Mouse (Mus musculus) E14TG2a.4 (cell line): ENCODE results near the gene Tmco5.
A peak's percentile ranks its signal among the peaks of the same experiment; 100 is the strongest.

ENCODE experiments used
- H3K27me3 ChIP-seq: 2 replicates; pipeline ENCODE4 v1.6.1; 2014; ENCODE audit warnings: low read length, control low read depth; ENCODE audit not compliant: insufficient read depth
- H3K36me3 ChIP-seq: 2 replicates; pipeline ENCODE4 v1.6.1; 2014; ENCODE audit warnings: low read length, control low read depth; ENCODE audit not compliant: insufficient read depth
- H3K4me1 ChIP-seq: replicated peaks from 2 replicates; pipeline ENCODE4 v1.6.1; 2014; ENCODE audit warnings: low read depth, low read length, control low read depth
- H3K4me3 ChIP-seq: replicated peaks from 2 replicates; pipeline ENCODE4 v1.5.1; 2014; ENCODE audit warnings: mild to moderate bottlenecking, low read length
- H3K9me3 ChIP-seq: 2 replicates; pipeline ENCODE4 v1.6.1; 2014; ENCODE audit warnings: low read length, control low read depth
- CTCF ChIP-seq: conservative IDR thresholded peaks from 2 replicates; pipeline ENCODE4 v1.5.1; 2014; ENCODE audit warnings: low read length
- NANOG ChIP-seq: IDR thresholded peaks from 2 replicates; pipeline ENCODE4 v1.6.1; 2014; ENCODE audit warnings: borderline replicate concordance, low read length, mixed read lengths
- POU5F1 ChIP-seq: IDR thresholded peaks from 2 replicates; pipeline ENCODE4 v1.6.1; 2014; ENCODE audit warnings: low read length, borderline replicate concordance

Gene Tmco5

DNA sequence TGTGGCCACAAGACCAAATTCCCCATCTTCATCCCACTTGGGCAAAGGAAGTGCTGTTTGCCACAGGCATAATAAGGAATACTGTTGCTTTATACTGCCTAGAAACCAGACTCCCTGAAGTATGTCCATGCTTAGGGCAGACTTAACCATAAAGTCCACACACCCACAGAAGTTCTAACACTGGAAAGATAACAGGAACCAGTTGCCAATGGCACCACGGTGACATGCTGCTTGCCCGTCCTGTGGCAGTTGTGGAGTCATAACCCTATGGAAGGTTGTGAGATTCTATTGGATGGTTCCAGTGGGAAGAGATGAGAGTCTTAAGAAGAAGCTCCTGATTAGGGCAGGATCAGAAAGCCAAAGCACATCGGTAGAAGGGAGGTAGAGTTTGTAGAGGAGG lies at the start of gene Tmco5:
Tmco5 (plus strand) TSS at position 301 of the 400 bp plus-strand sequence.
- no peaks in the 10 kb centered on the region for H3K36me3 ChIP-seq
- peaks cover 8% of the 10 kb centered on the region; the same call in 1 of the 2 replicates for H3K4me1 ChIP-seq
- 0 out of 2 replicates have a peak, but pooled peaks cover 8% of the 10 kb centered on the region for H3K27me3 ChIP-seq
- TF ChIP-seq CTCF, result no peak
- TF ChIP-seq NANOG, result no peak
- TF ChIP-seq POU5F1, result no peak
- no peaks in the 10 kb centered on the region for H3K9me3 ChIP-seq
- H3K4me3 ChIP-seq, result no peak within 1 kb of the TSS

DNA sequence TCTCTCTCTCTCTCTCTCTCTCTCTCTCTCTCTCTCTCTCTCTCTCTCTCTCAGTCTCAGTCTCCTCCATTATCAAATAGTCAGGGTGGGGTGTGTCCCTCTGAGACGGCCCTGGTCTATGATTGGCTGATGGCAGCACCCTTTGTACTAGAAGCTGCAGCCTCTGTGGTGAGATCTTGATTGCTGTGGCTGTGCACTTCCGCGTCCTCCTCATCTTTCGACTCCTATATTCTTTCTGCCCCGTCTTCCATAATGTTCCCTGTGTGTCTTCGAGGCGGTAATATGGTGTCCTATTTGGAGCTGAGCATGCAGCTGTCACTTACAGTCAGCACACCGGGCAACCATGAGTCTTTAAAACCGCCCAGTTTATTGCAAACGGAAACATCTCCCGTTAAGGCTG lies 46.6 kb upstream of the Tmco5 start:
- no peaks in the 10 kb centered on the region for H3K9me3 ChIP-seq
- no peak for TF ChIP-seq CTCF
- no peak for TF ChIP-seq POU5F1
- no peak for TF ChIP-seq NANOG
- H3K27me3 ChIP-seq, result no peaks in the 10 kb centered on the region
- no peak overlapping the region for H3K4me3 ChIP-seq
- no peaks in the 10 kb centered on the region for H3K4me1 ChIP-seq
- H3K36me3 ChIP-seq, result no peaks in the 10 kb centered on the region

DNA sequence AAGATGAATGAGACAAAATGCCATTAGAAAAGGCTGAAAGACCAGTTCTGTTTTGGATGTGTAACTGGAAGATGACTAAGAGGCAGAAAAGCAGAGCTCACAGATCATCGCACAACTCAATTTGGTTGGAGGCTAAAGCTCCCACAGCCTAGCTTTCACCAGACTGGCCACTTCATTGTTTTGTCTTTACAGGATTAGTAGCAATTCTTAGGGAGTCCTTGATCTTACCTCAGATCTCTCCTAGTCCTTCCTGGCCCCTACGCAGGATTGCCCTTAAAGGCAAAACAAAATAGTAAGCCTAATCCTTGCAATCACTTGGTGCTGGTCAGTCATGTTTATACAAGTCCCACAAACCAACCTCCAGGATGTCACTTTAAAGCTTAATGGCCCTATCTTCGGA lies 40.7 kb upstream of the Tmco5 start:
- H3K36me3 ChIP-seq, result no peaks in the 10 kb centered on the region
- no peaks in the 10 kb centered on the region for H3K9me3 ChIP-seq
- no peaks in the 10 kb centered on the region for H3K27me3 ChIP-seq
- no peak overlapping the region for H3K4me3 ChIP-seq
- TF ChIP-seq POU5F1 (no peak), CTCF (no peak), NANOG (no peak)
- no peaks in the 10 kb centered on the region for H3K4me1 ChIP-seq

DNA sequence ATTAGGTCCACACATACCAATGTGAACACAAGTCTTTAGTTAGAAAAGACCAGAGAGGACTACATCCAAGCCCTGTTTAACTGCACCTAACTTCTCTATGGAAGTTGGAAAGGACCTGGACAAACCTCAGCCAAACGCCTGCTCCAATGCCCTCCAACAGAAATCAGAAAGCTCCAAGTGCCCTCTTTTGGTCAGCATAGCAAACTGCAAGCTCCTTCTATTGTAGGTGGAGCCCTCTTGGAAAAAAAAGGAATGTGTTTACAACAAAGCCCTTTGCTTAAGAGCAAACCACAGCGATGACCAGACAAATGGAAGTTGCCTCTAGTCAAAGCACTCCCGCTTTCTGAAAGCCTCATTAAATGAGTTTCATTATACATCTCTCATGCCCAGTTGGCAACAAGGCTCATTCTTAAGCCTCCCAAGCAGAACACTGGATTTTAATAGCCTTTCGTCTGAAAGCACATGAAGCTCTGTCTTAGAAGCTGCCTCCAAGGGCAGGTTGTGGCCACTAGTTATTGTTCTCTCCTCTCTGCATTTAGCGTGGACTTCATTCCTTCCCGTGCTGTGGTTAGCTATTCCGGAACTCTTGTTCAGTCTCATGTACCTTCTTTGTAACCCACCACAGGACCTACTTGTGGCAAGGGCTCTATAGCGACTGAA lies 39.8 kb upstream of the Tmco5 start:
- Histone ChIP-seq H3K27me3 (no peaks in the 10 kb centered on the region), H3K9me3 (no peaks in the 10 kb centered on the region), H3K36me3 (no peaks in the 10 kb centered on the region), H3K4me3 (no peak overlapping the region), H3K4me1 (no peaks in the 10 kb centered on the region)
- TF ChIP-seq CTCF, result peak; percentile 69
- TF ChIP-seq NANOG, result no peak

DNA sequence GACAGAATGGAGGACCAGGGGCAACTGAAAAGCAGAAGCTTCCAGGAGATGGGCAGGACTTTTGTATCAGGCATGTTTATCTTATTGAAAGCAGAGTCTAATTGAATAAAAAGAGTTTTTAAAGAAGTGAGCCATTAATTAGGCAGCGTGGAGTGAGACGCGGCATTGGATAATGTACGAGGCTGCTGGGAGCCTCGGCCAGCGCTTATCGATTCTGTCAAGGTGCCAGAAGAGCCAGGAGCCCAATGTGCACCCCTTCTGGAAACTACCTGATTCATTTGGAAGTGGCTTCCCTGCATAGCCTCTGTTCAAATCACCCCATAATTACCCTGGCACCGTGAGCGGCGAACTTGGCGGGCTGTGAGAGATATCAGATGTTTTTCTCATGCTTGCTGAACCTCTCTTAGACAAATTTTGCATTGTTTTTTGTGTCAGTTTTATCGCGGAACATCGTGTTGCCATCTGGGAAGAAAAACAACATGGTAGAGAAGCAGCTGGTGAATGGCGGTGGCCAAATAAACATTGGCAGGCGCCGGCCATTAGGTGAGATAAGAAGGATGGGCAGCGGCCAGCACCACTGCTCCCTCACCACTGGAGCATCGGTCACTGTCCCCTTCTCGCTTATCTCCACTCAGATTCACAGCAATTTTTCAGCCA lies 28.4 kb upstream of the Tmco5 start:
- H3K4me1 ChIP-seq, result no peaks in the 10 kb centered on the region; the same call in 1 of the 2 replicates
- H3K9me3 ChIP-seq, result no peaks in the 10 kb centered on the region
- peak overlapping the region; percentile 69 for H3K4me3 ChIP-seq
- H3K36me3 ChIP-seq, result no peaks in the 10 kb centered on the region
- TF ChIP-seq CTCF, result no peak
- TF ChIP-seq POU5F1, result no peak
- no peak for TF ChIP-seq NANOG
- H3K27me3 ChIP-seq, result 0 out of 2 replicates have a peak, but pooled peaks cover 4% of the 10 kb centered on the region

DNA sequence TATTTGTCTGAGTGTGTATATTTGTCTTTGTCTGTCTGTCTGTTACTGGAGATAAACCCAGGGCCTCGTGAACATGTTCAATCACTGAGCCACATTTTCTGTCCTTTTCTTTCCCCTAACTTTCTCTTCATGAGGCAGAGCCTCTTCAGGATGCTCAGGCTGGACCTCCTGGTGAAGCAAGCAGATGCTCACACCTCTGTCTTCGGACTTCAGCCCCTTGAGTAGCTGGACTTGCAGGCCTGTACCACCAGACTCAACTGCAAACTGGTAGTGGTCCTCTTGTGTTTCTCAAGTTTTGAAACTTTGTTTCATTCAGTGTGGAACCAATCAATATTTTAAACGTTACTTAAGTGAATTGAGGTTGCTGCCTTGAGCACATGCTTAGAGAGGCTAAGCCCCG lies 27.1 kb upstream of the Tmco5 start:
- Histone ChIP-seq H3K4me1 (no peaks in the 10 kb centered on the region; the same call in 1 of the 2 replicates), H3K9me3 (no peaks in the 10 kb centered on the region), H3K4me3 (no peak overlapping the region), H3K36me3 (no peaks in the 10 kb centered on the region), H3K27me3 (0 out of 2 replicates have a peak, but pooled peaks cover 4% of the 10 kb centered on the region)
- TF ChIP-seq NANOG (no peak), POU5F1 (no peak), CTCF (no peak)

DNA sequence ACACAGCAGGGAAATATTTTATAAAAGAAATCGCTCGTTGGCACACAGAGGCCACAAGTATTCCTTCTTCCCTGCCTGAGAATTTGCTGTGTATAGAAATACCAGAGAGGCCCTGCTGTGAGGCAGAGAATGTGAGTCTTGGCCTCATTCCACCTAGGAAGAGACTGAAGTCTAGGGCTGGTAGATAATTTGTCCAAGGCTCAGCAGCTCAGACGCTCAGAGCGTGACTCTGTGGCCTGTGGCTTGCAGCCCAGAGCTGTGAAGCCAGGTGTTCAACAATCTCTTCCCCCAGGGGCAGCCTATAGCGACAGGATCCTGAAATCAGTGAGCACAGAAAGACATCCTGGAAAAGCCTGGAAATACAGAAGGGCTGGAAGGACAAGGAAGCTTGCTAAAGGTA lies 26.2 kb upstream of the Tmco5 start:
- TF ChIP-seq POU5F1 (no peak), NANOG (no peak), CTCF (no peak)
- no peaks in the 10 kb centered on the region; the same call in 1 of the 2 replicates for H3K4me1 ChIP-seq
- 0 out of 2 replicates have a peak, but pooled peaks cover 4% of the 10 kb centered on the region for H3K27me3 ChIP-seq
- H3K9me3 ChIP-seq, result no peaks in the 10 kb centered on the region
- H3K4me3 ChIP-seq, result no peak overlapping the region
- H3K36me3 ChIP-seq, result no peaks in the 10 kb centered on the region

DNA sequence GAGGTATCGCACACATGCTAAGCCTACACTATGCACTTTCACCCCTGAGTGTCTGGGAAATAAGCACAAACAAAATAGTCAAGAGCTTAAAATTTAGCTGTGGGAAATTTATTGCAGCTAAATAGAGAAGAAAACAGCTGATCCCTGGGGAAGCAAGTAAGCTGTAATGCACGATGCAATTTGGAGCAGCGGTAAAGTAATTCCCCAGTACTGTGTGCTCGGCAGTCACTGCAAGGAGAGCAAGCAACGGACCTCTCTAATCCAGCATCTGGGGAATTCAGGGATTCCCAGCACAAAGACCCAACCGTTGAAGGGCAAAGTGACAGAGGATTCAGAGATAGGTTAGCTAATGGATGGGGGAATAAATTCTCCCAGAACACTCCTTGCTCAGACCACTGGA lies 19.8 kb upstream of the Tmco5 start:
- Histone ChIP-seq H3K36me3 (no peaks in the 10 kb centered on the region), H3K4me3 (no peak overlapping the region), H3K9me3 (no peaks in the 10 kb centered on the region), H3K27me3 (no peaks in the 10 kb centered on the region), H3K4me1 (no peaks in the 10 kb centered on the region)
- no peak for TF ChIP-seq CTCF
- no peak for TF ChIP-seq POU5F1
- TF ChIP-seq NANOG, result no peak
